Mouse (Mus musculus) thymus, adult 2 months (tissue): Measurements from ENCODE around the gene Ces1d.

ENCODE experiments used
- CTCF ChIP-seq: fragments of 200-500 bp; IDR thresholded peaks from 2 replicates; pipeline ENCODE4 v1.5.1; 2012; ENCODE audit warnings: mild to moderate bottlenecking, control low read depth, low read length, moderate library complexity, borderline replicate concordance; ENCODE audit not compliant: control insufficient read depth, poor library complexity, insufficient read depth; ENCODE audit errors: extremely low read depth
- POLR2A ChIP-seq: fragments of 200-500 bp; IDR thresholded peaks from 2 replicates; pipeline ENCODE4 v1.6.1; 2012; ENCODE audit warnings: mild to moderate bottlenecking, low read length, control low read depth, moderate library complexity; ENCODE audit not compliant: control insufficient read depth, poor library complexity, insufficient read depth; ENCODE audit errors: extremely low read depth

- TF ChIP-seq CTCF (no peak), POLR2A (no peak)
Measured at GRCm38 (mm10) chr8:93234068-93234467, 36.4 kb upstream of the Ces1d start.
